Mouse (Mus musculus): Measurements from ENCODE around the gene Olfr455.

Gene Olfr455

GRCm38 (mm10) chr6:42547461-42547860 is at the start of gene Olfr455:
TSS of gene Olfr455 (minus strand) at chr6:42547587.
- DNase-seq (ENCODE audit: extremely low read depth, low read depth, low spot score) = no peak

- no peak for DNase-seq (ENCODE audit: extremely low read depth, low read depth, low spot score)
Measured at GRCm38 (mm10) chr6:42593138-42593882, 45.9 kb upstream of the Olfr455 start.

- no peak for DNase-seq (ENCODE audit: extremely low read depth, low read depth, low spot score)
Measured at GRCm38 (mm10) chr6:42586569-42586968, 39.2 kb upstream of the Olfr455 start.

- DNase-seq (ENCODE audit: extremely low read depth, low read depth, low spot score) = no peak
Measured at GRCm38 (mm10) chr6:42583488-42583872, 36.1 kb upstream of the Olfr455 start.

- DNase-seq (ENCODE audit: extremely low read depth, low read depth, low spot score) = no peak
Measured at GRCm38 (mm10) chr6:42582741-42583487, 35.5 kb upstream of the Olfr455 start.

GRCm38 (mm10) chr6:42578678-42579077 is 31.3 kb upstream of the Olfr455 start:
- DNase-seq (ENCODE audit: extremely low read depth, low read depth, low spot score) = no peak

- DNase-seq (ENCODE audit: extremely low read depth, low read depth, low spot score) = no peak
Measured at GRCm38 (mm10) chr6:42577433-42577832, 30.0 kb upstream of the Olfr455 start.

- no peak for DNase-seq (ENCODE audit: extremely low read depth, low read depth, low spot score)
Measured at GRCm38 (mm10) chr6:42568205-42568604, 20.8 kb upstream of the Olfr455 start.

- no peak for DNase-seq (ENCODE audit: extremely low read depth, low read depth, low spot score)
Measured at GRCm38 (mm10) chr6:42566076-42566598, 18.8 kb upstream of the Olfr455 start.

GRCm38 (mm10) chr6:42562280-42562679 is 14.9 kb upstream of the Olfr455 start:
- DNase-seq (ENCODE audit: extremely low read depth, low read depth, low spot score) = no peak

GRCm38 (mm10) chr6:42560885-42561284 is 13.5 kb upstream of the Olfr455 start:
- DNase-seq (ENCODE audit: extremely low read depth, low read depth, low spot score) = no peak

GRCm38 (mm10) chr6:42558641-42559040 is 11.3 kb upstream of the Olfr455 start:
- DNase-seq (ENCODE audit: extremely low read depth, low read depth, low spot score) = no peak

GRCm38 (mm10) chr6:42546180-42546579 is 1.2 kb downstream of the Olfr455 start:
- no peak for DNase-seq (ENCODE audit: extremely low read depth, low read depth, low spot score)

GRCm38 (mm10) chr6:42545451-42545885 is 1.9 kb downstream of the Olfr455 start:
- no peak for DNase-seq (ENCODE audit: extremely low read depth, low read depth, low spot score)

GRCm38 (mm10) chr6:42544846-42545245 is 2.5 kb downstream of the Olfr455 start:
- no peak for DNase-seq (ENCODE audit: extremely low read depth, low read depth, low spot score)

- peak; percentile 25 for DNase-seq (ENCODE audit: extremely low read depth, low read depth, low spot score)
Measured at GRCm38 (mm10) chr6:42542036-42543031, 5.1 kb downstream of the Olfr455 start.

GRCm38 (mm10) chr6:42540681-42541080 is 6.7 kb downstream of the Olfr455 start:
- no peak for DNase-seq (ENCODE audit: extremely low read depth, low read depth, low spot score)

GRCm38 (mm10) chr6:42539711-42540110 is 7.7 kb downstream of the Olfr455 start:
- no peak for DNase-seq (ENCODE audit: extremely low read depth, low read depth, low spot score)

GRCm38 (mm10) chr6:42513461-42513860 is 33.9 kb downstream of the Olfr455 start:
- no peak for DNase-seq (ENCODE audit: extremely low read depth, low read depth, low spot score)

- DNase-seq (ENCODE audit: extremely low read depth, low read depth, low spot score) = no peak
Measured at GRCm38 (mm10) chr6:42509311-42509710, 38.1 kb downstream of the Olfr455 start.

- no peak for DNase-seq (ENCODE audit: extremely low read depth, low read depth, low spot score)
Measured at GRCm38 (mm10) chr6:42503478-42503877, 43.9 kb downstream of the Olfr455 start.

All from fat pad, adult 2 months (tissue).